Mouse (Mus musculus): Measurements from ENCODE around the gene Epha2.

GRCm38 (mm10) chr4:141271228-141271627 lies 29.8 kb upstream of the Epha2 start:
- TF ChIP-seq USF1 (IDR thresholded peaks at IDR 0.05; ENCODE audit: low read depth): no peak
- peak; percentile 20 for TF ChIP-seq CTCF (IDR thresholded peaks at IDR 0.05; ENCODE audit: control insufficient read depth, insufficient read depth, insufficient read length)
- TF ChIP-seq MAX (IDR thresholded peaks at IDR 0.05): no peak
- no peak for TF ChIP-seq FOSL1 (IDR thresholded peaks at IDR 0.05; ENCODE audit: insufficient read depth, low read length, poor library complexity, severe bottlenecking)
- no peak for TF ChIP-seq CEBPB (IDR thresholded peaks at IDR 0.05; ENCODE audit: low read depth)

All from C2C12 (cell line).